Mouse (Mus musculus): ENCODE results near the gene Grik3. TPM values are rescaled to one million over a fixed set of nuclear protein-coding genes. Genes with fewer than 3 reads are reported as not detected.

The Grik3 gene
- polyA plus RNA-seq (2014; fragmentation: Nextera tagmentation; extraction: Ambion mirVana): 4.5 and 4.9 TPM in 2 replicates

DNA sequence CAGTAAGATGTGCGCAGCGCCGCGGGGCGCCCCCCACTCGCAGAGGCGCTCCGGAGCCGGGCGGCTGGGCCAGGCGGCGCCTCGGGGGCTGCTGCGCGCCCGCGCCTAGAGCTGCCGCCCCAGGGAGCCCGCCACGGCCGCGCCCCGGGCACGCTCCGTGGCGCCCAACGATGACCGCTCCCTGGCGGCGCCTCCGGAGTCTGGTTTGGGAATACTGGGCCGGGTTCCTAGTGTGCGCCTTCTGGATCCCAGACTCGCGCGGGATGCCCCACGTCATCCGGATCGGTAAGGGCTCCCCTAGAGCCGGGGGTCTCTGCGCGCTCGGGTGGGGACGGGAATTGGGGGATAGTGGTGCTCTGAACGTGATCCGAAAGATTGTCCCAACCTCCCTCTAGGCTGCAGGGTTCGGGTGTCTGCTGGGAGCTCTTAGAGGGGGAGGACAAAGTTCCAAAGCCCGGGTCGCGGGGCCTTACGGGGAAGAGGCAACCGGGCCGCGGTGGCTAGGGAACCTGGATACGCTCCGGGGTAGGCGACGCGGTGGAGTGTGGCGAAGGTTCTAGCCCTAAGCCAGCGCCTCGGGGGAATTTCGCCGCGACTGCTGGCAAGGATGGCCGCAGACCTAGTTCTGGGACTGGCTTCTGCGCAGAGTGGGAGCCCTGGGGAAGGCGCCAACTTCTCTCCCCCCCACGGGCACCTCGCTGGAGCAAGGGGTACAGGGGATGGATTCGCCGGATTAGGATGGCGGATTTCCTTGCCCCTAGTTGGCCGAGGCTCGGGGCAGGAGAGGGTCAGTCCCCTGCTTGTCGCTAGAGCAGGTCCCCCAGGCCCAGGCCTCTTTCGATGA is at the start of gene Grik3:
Gene Grik3, plus strand, starts transcription at position 40 of the 844 bp plus-strand sequence.
- Histone ChIP-seq H3K4me1 (ENCODE audit: control insufficient read depth, insufficient read depth, low read length) (peaks cover 65% of the 10 kb centered on the region), H3K4me2 (ENCODE audit: low read length) (peak within 1 kb of the TSS; percentile 79), H3K9ac (replicated peaks; ENCODE audit: low read length) (peak within 1 kb of the TSS; percentile 73), H3K27me3 (ENCODE audit: control insufficient read depth, insufficient read depth, low read length) (peaks cover 71% of the 10 kb centered on the region), H3K27ac (replicated peaks; ENCODE audit: low read depth, low read length) (peak within 1 kb of the TSS; percentile 86), H3K9me3 (ENCODE audit: control insufficient read depth, low read length) (no peaks in the 10 kb centered on the region), H3K4me3 (replicated peaks; ENCODE audit: low read depth, low read length) (peak within 1 kb of the TSS; percentile 50), H3K36me3 (ENCODE audit: control insufficient read depth, insufficient read depth, low read length) (no peaks in the 10 kb centered on the region)
- ATAC-seq (ENCODE audit: low FRiP score, low TSS enrichment): no peak
- WGBS: under 1% methylated on average over 70 of the region's 77 CpGs
- DNase-seq: peak; percentile 68

DNA sequence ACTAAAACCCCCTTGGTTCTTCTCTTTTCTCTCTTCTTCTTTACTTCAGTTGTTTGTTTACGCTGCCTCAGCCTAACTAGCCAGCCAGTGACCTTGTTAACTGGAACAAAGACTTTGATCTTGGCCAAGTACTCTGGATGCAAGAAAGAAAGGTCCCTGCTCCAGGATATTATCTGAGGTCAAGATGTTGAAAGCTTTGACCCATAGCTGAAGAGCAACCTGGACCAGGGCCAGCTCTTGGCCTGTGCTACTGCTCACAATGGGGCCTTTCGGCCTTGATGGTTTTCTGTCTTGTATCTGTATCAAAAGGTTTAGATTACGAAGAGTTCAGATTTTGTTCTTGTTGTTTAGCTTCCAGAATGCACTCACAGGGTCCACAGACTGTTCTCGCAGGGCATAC is 48.7 kb upstream of the Grik3 start:
- H3K9me3 ChIP-seq (ENCODE audit: control insufficient read depth, low read length): no peaks in the 10 kb centered on the region
- H3K27me3 ChIP-seq (ENCODE audit: control insufficient read depth, insufficient read depth, low read length): no peaks in the 10 kb centered on the region
- no peak overlapping the region for H3K4me2 ChIP-seq (ENCODE audit: low read length)
- H3K4me3 ChIP-seq (replicated peaks; ENCODE audit: low read depth, low read length): no peak overlapping the region
- no peak for DNase-seq
- ATAC-seq (ENCODE audit: low FRiP score, low TSS enrichment): no peak
- H3K36me3 ChIP-seq (ENCODE audit: control insufficient read depth, insufficient read depth, low read length): no peaks in the 10 kb centered on the region
- peaks cover 6% of the 10 kb centered on the region; the same call in 1 of the 2 replicates for H3K4me1 ChIP-seq (ENCODE audit: control insufficient read depth, insufficient read depth, low read length)
- WGBS: 87% methylated on average over 4 of the region's 4 CpGs
- no peak overlapping the region for H3K9ac ChIP-seq (replicated peaks; ENCODE audit: low read length)
- no peak overlapping the region for H3K27ac ChIP-seq (replicated peaks; ENCODE audit: low read depth, low read length)

DNA sequence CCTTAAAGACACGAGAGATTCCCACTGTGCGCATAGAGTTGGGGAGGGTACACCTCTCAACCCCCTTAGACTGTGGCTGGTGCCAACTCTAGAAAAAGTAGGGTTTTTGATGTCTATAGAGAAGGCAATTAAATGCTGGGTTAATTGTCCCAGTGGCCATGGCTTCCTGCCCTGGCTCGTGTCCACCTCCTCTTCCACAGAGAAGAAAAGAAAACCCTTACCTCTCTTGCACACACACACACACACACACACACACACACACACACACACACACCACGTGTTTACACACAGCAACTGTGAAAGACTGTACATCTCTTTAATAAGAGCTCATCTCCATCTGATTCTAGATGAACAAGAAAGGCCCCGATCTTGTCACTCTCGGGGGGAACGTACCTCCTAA is 46.1 kb upstream of the Grik3 start:
- Histone ChIP-seq H3K9ac (replicated peaks; ENCODE audit: low read length) (no peak overlapping the region), H3K27me3 (ENCODE audit: control insufficient read depth, insufficient read depth, low read length) (no peaks in the 10 kb centered on the region), H3K4me3 (replicated peaks; ENCODE audit: low read depth, low read length) (no peak overlapping the region), H3K27ac (replicated peaks; ENCODE audit: low read depth, low read length) (no peak overlapping the region), H3K36me3 (ENCODE audit: control insufficient read depth, insufficient read depth, low read length) (no peaks in the 10 kb centered on the region), H3K4me1 (ENCODE audit: control insufficient read depth, insufficient read depth, low read length) (peaks cover 6% of the 10 kb centered on the region; the same call in 1 of the 2 replicates), H3K9me3 (ENCODE audit: control insufficient read depth, low read length) (no peaks in the 10 kb centered on the region), H3K4me2 (ENCODE audit: low read length) (no peak overlapping the region)
- DNase-seq: no peak
- 86% methylated on average over 7 of the region's 7 CpGs for WGBS
- ATAC-seq (ENCODE audit: low FRiP score, low TSS enrichment): no peak

DNA sequence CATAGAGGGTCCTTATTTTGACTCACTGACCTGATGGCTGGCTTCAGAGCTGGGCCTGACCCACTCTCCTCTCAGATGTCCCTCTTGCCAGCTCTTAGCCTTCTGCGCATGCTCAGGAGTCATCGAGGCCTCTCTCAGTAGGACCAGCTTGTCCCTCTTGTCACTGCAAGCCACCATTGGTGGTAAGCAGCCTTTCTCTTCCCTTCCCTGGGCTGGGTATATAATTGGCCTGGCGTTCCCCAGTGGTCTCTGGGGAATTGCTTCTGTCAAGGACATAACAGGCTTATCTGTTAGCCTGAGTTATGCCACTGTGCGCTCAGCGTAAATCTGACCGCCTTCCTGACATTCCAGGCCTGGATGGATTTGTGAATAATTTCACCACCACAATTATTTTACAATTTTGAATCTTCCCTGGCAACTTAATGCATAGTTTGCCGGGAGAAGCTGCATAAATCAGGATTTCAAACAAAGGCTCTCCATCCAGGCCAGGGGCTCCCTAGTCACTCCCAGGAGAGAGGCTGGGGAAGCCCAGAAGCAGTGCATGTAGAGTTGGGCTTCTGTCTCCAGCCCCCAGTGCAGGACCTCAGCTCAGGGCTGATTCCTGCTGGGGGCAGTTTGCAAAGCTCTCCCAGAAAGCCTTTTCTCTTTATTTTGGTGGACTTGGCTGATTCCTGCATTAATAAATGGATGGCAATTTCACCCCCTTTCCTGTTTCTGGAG is 39.7 kb upstream of the Grik3 start:
- no peak overlapping the region for H3K9ac ChIP-seq (replicated peaks; ENCODE audit: low read length)
- ATAC-seq (ENCODE audit: low FRiP score, low TSS enrichment) (peak; percentile 62), DNase-seq (peak; percentile 86)

DNA sequence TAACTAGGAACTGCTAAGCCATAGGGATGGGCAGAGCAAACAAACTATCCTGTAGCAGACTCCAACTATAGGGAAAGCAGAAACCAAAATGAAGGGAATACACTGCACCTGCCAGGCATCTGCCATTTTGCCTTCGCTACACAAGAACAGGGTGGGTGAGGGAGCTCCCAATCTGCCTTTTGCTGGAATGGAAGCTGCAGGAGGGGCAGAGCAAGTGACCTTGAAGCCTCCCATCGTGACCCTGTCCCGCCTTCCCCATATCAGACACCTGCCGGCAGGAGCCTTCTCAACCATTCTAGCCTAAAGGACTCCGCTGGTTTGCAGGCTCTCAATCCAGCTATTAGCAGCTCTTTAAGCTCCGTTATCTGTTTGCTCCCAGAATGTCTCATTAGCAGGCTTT is 38.7 kb upstream of the Grik3 start:
- no peaks in the 10 kb centered on the region for H3K27me3 ChIP-seq (ENCODE audit: control insufficient read depth, insufficient read depth, low read length)
- no peak overlapping the region for H3K9ac ChIP-seq (replicated peaks; ENCODE audit: low read length)
- ATAC-seq (ENCODE audit: low FRiP score, low TSS enrichment) (no peak), DNase-seq (peak; percentile 49)
- H3K27ac ChIP-seq (replicated peaks; ENCODE audit: low read depth, low read length): no peak overlapping the region; the same call in 1 of the 2 replicates
- no peak overlapping the region for H3K4me2 ChIP-seq (ENCODE audit: low read length)
- 39% methylated on average over 6 of the region's 6 CpGs for WGBS
- H3K36me3 ChIP-seq (ENCODE audit: control insufficient read depth, insufficient read depth, low read length): no peaks in the 10 kb centered on the region
- no peak overlapping the region for H3K4me3 ChIP-seq (replicated peaks; ENCODE audit: low read depth, low read length)
- no peaks in the 10 kb centered on the region for H3K9me3 ChIP-seq (ENCODE audit: control insufficient read depth, low read length)
- H3K4me1 ChIP-seq (ENCODE audit: control insufficient read depth, insufficient read depth, low read length): peaks cover 26% of the 10 kb centered on the region

More for the DNA sequence above, 39.7 kb upstream of the Grik3 start:
- Histone ChIP-seq H3K36me3 (ENCODE audit: control insufficient read depth, insufficient read depth, low read length) (no peaks in the 10 kb centered on the region), H3K4me2 (ENCODE audit: low read length) (no peak overlapping the region), H3K9me3 (ENCODE audit: control insufficient read depth, low read length) (no peaks in the 10 kb centered on the region), H3K27me3 (ENCODE audit: control insufficient read depth, insufficient read depth, low read length) (no peaks in the 10 kb centered on the region), H3K27ac (replicated peaks; ENCODE audit: low read depth, low read length) (peak overlapping the region; percentile 77), H3K4me1 (ENCODE audit: control insufficient read depth, insufficient read depth, low read length) (peaks cover 22% of the 10 kb centered on the region), H3K4me3 (replicated peaks; ENCODE audit: low read depth, low read length) (no peak overlapping the region)
- 13% methylated on average over 7 of the region's 7 CpGs for WGBS

DNA sequence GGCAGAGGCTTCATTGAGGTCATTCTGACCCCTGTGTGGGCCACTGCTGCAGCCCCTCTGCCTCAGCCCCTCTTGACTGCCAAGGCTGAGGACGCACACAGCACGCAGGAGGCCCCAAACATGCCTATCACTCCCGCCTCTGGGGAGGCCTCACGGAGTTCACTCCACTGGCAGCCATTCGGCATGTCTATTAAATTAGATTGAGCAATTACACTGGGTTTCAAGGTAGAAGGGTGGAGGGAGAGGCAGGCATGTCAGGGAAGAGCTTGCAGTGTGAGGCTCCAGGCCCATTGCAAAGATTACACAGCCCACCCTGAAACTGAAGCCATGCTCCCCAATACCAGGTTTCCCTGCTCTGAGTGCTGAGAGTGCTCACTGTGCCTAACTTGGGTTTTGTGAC is 34.0 kb upstream of the Grik3 start:
- Histone ChIP-seq H3K9me3 (ENCODE audit: control insufficient read depth, low read length) (no peaks in the 10 kb centered on the region), H3K27me3 (ENCODE audit: control insufficient read depth, insufficient read depth, low read length) (no peaks in the 10 kb centered on the region), H3K4me3 (replicated peaks; ENCODE audit: low read depth, low read length) (no peak overlapping the region), H3K4me2 (ENCODE audit: low read length) (no peak overlapping the region), H3K36me3 (ENCODE audit: control insufficient read depth, insufficient read depth, low read length) (no peaks in the 10 kb centered on the region), H3K9ac (replicated peaks; ENCODE audit: low read length) (no peak overlapping the region), H3K27ac (replicated peaks; ENCODE audit: low read depth, low read length) (no peak overlapping the region), H3K4me1 (ENCODE audit: control insufficient read depth, insufficient read depth, low read length) (peaks cover 24% of the 10 kb centered on the region)
- ATAC-seq (ENCODE audit: low FRiP score, low TSS enrichment) (no peak), DNase-seq (no peak)
- WGBS: 48% methylated on average over 5 of the region's 5 CpGs

- Histone ChIP-seq H3K4me3 (replicated peaks; ENCODE audit: low read depth, low read length) (no peak overlapping the region), H3K9me3 (ENCODE audit: control insufficient read depth, low read length) (no peaks in the 10 kb centered on the region), H3K4me1 (ENCODE audit: control insufficient read depth, insufficient read depth, low read length) (peaks cover 20% of the 10 kb centered on the region), H3K9ac (replicated peaks; ENCODE audit: low read length) (no peak overlapping the region), H3K27ac (replicated peaks; ENCODE audit: low read depth, low read length) (no peak overlapping the region), H3K4me2 (ENCODE audit: low read length) (peak overlapping the region; percentile 15; the same call in 1 of the 2 replicates), H3K27me3 (ENCODE audit: control insufficient read depth, insufficient read depth, low read length) (no peaks in the 10 kb centered on the region), H3K36me3 (ENCODE audit: control insufficient read depth, insufficient read depth, low read length) (no peaks in the 10 kb centered on the region)
- 28% methylated on average over 11 of the region's 11 CpGs for WGBS
- no peak for ATAC-seq (ENCODE audit: low FRiP score, low TSS enrichment)
- DNase-seq: peak; percentile 68
These were observed 33.1 kb upstream of the Grik3 start for GRCm38 (mm10) chr4:125457152-125458093.

- 78% methylated on average over 9 of the region's 9 CpGs for WGBS
- no peaks in the 10 kb centered on the region for H3K36me3 ChIP-seq (ENCODE audit: control insufficient read depth, insufficient read depth, low read length)
- DNase-seq: no peak
- H3K9ac ChIP-seq (replicated peaks; ENCODE audit: low read length): no peak overlapping the region
- H3K27me3 ChIP-seq (ENCODE audit: control insufficient read depth, insufficient read depth, low read length): no peaks in the 10 kb centered on the region
- no peak overlapping the region for H3K4me3 ChIP-seq (replicated peaks; ENCODE audit: low read depth, low read length)
- peaks cover 16% of the 10 kb centered on the region for H3K4me1 ChIP-seq (ENCODE audit: control insufficient read depth, insufficient read depth, low read length)
- ATAC-seq (ENCODE audit: low FRiP score, low TSS enrichment): no peak
- H3K4me2 ChIP-seq (ENCODE audit: low read length): no peak overlapping the region
- no peak overlapping the region for H3K27ac ChIP-seq (replicated peaks; ENCODE audit: low read depth, low read length)
- no peaks in the 10 kb centered on the region for H3K9me3 ChIP-seq (ENCODE audit: control insufficient read depth, low read length)
These were observed 30.7 kb upstream of the Grik3 start for GRCm38 (mm10) chr4:125459791-125460190.
